Mouse (Mus musculus) cerebellum, postnatal 14 days (tissue): ENCODE data around the gene Adam19.
A peak's percentile ranks its signal among the peaks of the same experiment; 100 is the strongest.

Experiments
- DNase-seq, 2 experiments: peaks; one replicate each; pipeline ENCODE4 v3.0.0; 2021; ENCODE audit warnings: mixed read lengths in 2 of 2

The Adam19 gene

GRCm38 (mm10) chr11:46073850-46074688 is 18.3 kb downstream of the Adam19 start:
- no peak for DNase-seq

- no peak for DNase-seq
Measured at GRCm38 (mm10) chr11:46075507-46075906, 19.7 kb downstream of the Adam19 start.

DNA sequence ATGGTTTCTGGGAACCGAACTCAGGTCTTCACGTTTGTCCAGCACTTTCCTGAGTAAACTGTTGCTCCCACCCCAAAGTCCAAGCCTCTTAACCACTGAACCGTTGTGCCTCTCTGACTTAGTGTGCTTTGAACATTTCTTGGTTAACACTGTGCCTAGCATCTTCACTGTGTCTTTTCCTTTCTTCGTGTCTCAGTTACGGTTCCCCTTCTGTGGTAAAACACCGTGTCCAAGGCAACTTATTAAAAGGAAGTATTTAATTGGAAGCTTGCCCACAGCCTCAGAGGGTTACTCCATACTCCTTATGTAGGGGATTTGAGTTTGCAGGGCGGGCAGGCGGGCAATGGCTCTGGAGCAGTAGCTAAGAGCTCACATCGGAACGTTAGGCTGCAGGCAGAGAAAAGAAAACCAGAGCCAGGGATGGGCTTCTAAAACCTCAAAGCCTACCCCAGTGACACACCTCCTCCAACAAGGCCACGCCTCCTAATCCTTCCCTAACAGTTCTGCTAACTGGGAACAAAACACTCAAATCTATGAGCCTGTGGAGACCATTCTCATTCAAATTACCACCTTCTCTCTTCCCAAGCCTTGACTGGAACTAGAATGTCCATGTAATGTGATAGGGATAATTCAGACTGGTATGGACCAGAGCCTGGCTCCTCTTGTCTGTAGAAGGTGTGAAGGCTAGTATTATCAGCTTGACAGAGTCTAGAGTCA is 20.8 kb downstream of the Adam19 start:
- DNase-seq, result no peak

DNA sequence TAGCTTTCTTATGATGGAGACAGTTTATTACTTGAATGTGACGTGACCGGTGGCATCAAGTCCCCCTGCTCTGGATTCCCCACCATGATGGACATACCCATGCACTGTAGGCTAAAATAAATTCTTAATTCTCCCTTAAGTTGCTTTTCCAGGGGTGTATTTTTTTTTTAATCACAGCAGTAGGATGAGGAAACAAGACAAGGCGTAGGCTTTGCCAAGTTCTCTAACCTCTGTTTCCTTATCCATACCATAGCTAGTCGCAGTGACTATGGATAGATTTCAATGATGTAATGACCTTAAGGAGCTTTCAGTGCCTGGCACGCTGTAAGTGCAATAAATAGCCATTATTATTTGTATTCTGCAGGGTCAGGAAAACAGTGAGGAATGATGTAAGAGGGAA is 21.5 kb downstream of the Adam19 start:
- no peak for DNase-seq

DNA sequence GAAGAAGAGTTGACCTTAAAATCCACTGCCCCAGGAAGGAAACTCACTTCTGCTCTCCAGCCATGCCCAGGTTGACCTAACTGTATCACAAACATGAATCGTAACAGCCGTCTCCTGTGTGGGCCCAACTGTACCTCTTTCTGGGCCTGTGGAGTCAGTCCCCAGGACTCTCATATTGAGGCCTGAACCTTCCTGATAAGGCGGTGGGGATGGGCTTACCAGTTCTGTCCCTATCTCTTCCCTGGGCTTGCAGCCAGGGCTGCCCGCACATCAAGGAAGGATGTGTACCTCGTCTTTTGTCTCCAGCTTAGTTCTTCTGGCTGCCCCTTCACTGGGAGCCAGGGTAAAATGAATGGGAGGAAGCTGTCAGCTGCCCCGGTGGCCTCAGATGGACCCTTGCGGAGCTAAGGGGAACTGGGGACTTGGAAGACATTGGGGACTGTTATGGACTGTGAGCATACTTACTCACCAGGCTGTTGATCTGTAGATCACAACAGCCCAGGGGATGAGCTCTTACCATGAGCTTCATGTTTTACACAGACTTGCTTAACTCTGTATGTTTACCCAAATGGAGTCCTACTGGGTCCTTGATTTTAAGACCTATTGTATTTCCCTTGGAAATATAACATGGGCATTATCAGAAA is 22.1 kb downstream of the Adam19 start:
- no peak for DNase-seq

- DNase-seq, result no peak
Measured at GRCm38 (mm10) chr11:46081075-46081474, 25.3 kb downstream of the Adam19 start.

- DNase-seq, result no peak
Measured at GRCm38 (mm10) chr11:46083405-46083804, 27.6 kb downstream of the Adam19 start.

DNA sequence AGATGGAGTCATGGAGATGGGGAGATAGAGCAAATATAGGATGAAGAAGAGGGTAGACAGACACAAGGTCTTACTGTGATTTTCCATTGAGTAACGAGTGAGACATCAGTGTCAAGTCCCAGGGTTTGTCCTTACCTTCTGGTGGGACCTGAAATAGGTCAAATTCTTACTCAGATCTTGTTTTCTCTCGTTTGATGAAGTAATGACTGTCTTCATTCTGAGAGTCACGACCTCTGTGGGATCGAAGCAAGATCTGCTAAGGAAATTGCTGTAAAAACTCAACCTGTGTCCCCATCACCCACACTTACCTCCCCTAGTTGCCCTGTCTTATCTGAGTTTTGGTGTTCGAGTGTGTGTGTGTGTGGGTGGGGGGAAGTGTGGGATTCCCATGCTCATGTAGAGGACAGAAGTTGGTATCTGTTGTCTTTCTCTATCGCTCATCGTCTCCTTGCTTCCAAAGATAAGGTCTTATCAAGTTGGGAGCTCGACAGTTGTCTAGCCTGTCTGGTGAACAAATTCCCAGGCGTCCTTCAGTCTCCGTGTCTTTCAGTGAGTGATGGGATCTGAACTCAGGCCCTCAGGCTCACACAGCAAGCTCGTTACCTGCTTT is 28.1 kb downstream of the Adam19 start:
- no peak for DNase-seq

GRCm38 (mm10) chr11:46084568-46084967 is 28.8 kb downstream of the Adam19 start:
- no peak for DNase-seq

DNA sequence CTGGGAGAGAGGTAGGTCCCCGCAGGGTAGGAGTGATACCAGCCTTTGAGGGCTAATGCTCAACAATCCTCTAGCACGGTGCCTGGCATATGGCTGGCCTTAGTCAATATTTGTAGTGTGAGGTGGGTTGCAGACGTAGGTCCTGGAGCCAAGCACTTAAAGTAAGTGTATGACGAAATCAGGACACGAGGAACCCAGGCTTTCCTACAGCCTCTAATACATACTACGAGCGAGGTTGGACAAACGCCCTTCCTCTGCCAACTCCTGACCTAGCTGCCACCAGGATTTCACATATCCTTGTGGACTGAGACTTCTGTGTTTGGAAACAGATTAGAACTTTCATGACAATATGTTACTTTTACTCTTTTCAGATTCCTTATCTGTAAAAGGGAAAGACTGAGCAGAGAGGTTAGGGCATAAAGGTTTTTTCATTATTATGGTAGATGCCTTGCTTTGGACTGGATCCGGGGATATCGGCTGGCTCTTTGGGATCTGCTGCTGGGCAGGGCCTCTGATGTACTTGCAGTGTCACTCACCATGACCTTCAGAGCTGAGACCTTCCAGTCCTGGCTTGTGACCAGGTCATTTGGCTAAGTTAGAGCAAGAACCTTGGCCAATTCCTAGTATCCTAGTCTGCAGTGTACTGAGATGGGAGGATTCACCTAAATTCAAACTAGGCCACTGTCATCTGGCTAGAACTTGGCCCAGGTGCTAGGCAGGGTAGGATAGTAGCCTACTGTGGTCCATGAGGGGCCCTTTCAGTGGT is 29.8 kb downstream of the Adam19 start:
- no peak for DNase-seq

DNA sequence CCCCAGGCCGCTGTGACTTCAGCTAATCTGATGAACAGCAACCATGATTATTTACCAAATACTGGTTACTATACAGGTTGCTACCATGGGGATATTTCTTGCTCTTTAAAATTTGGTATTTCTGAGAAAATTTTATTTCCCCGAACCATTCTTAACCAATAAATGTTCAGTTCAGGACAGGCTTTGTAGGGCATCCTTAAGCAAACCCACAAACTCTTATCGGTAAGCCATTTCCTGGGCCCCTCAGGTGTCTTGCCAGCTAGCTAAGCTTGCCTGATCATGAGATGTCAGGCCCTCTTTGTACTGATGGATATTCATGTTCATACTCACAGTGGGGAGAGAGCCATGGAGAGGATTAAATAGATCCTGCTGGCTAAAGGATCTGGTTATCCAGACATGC is 30.7 kb downstream of the Adam19 start:
- no peak for DNase-seq

DNA sequence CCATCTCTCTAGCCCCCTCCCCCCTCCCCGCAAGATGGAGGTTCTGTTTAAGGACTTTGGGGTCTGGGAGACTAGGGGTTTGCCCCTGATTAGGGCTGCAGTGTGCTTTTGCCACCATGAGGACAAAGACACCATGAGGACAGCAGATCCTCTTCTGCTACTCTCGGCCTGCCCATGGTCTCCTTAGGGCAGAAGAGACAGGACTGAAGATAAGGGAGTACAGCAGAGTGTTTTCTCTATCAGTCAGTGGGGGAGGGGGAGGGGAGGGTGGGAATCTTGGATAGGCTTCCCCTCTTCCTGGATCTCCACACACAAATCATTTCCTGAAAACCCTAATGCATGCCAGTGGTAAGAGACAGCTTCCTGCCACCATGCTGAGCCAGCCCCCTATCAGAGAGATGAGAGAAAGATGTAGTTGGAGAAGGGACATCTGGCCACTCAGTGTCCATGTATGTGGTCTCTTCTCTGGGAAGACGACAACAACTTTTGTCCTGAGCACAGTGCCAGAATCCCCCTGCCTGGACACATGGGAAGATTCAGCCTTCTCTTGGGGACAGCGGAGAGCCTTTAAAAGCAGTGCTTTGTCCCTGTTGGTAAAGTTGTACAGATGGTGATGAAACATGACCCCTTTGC is 33.4 kb downstream of the Adam19 start:
- DNase-seq, result no peak

GRCm38 (mm10) chr11:46090036-46090725 is 34.4 kb downstream of the Adam19 start:
- no peak for DNase-seq

DNA sequence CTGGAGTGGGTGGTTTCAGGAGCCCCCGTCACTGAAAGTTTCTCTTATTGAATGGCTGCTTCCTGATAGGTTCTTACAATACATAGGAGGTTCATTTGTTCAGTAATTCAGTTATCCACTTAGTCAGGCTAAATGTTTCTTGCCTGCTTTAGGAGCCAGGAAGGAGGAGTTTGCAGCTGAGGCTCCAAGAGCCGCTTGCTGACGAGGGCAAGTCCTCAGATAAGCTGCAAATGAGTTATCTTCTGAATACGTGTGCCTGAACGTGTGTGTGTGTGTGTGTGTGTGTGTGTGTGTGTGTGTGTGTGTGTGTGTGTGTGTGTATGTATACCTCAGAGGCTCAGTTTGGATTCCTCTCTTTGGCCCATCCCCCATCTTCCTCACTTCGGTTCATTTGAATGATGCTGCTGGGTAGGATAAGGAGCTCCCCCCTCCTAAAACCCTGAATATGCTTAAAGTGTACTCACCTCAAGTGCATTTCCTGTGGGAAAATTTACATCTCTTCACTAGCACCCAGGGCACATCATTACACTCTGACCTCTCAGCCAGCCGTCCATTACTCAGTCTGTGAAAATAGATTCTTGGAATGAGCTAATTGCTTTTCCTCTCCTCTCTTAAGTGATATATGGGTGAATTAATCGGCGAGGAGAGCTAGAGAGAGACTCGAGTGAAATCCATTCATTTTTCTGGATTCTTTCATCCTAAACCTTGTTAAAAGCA is 35.3 kb downstream of the Adam19 start:
- DNase-seq, result no peak

DNA sequence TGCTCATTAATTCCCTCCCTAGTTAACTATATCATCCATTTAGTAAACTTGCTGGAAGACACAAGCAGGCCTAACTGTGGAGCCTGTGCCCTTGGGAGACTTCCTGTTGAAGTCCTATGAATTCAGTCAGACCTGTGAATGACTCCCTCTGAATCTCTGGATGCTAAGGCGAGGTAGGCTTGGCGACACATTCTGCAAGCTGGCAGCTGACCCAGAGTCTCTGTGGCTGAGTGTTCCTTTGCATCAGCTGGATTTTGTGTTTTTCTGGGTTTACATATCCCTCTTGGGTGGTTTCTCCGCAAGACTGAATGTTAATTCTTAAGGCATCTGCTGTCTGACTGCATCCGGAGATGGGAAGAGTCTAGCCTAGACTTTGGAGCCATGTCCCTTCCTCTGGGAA is 36.3 kb downstream of the Adam19 start:
- DNase-seq, result peak; percentile 58 to 64

DNA sequence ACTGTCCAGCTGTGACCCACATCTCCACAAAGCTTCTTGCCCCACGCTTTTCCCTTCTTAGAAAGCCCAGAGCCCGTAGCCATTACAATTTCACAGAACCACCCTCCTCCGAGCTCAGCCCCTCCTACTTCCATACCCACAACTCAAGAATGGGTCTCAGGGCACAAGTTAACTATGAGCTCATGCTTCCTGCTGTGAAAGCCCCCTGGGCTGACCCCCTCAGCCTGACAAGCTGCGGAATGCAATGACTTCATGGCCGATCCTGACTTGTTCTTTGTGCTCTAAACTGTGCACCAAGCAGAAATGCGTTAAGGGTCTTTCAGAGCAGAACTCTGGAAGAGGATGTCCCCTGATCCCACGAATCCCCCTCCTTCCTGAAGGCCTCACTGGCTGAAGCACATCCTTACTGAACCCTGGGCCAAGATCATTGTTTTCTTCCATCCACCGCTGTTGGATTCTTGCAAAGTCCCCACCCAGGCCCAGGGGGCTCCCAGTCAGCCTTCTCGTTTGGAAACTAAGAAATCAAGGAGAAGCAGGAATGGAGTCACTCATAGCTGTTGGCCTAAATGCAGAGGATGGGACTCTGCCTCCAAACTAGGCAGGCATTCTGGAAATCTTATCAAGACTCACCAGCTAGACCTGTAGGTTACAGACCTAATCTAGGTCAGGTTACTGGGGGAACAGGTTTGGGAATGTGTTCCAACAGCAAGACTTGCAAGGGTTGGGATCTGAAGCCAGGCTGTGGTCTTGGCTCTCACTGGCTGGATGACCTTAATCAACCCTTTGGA is 39.9 kb downstream of the Adam19 start:
- peak; percentile 33 to 34 for DNase-seq

- DNase-seq, result no peak
Measured at GRCm38 (mm10) chr11:46096265-46096649, 40.5 kb downstream of the Adam19 start.

GRCm38 (mm10) chr11:46097062-46097461 is 41.3 kb downstream of the Adam19 start:
- peak; percentile 86 for DNase-seq

DNA sequence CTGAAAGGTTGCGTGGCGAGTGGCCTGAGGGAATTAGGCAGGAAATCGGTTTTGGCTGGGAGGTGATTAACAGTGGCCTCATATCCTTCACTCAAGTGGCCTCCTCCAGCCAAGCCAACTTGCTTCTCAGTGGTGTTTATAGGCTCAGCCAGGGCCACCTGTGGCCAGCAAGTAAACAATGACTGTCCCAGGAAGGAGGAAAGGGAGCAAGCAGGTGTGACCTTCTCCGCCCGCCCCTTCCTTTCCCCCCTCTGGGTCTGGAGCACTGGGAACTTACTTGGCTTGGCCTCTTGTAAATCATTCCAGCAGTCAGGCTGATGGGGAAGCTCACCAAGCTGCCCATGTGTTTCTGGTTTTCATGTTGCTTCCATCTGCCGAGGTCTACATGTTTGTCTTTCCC is 46.3 kb downstream of the Adam19 start:
- DNase-seq, result peak; percentile 69 to 71

DNA sequence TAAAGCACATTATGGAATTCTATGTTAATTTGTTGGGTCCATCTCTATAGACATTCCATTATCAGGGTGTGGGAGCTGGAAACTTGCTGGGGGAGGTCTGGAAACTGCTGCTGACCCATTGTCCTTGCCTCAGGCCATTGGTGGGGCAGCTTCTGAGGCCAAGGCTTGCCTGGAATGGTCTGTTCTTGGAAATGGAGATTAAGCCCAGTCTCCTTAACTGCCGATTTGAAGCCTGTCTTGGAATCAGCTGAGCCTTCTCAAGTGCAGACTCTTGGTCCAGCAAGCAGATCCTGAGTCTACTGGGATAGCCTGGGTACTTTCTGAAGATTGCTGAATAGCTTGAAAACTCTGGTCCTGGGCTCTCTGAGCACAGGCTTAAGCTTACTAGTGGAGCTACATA is 51.3 kb downstream of the Adam19 start:
- DNase-seq, result no peak
